In genomic region chr19:34441979-34442378, GRCm38 (mm10) we compare ENCODE assay signal across 9 mouse cellular contexts. TPM values are rescaled to one million over a fixed set of nuclear protein-coding genes. Genes with fewer than 3 reads are reported as not detected.
A peak's percentile ranks its signal among the peaks of the same experiment; 100 is the strongest.
DNase-seq lines count a peak whose midpoint lies in the region; ATAC-seq and TF ChIP-seq lines count a peak whose summit lies in the region.
"Had no signal": no experiment of that assay in that cellular context is flagged by ENCODE, and none has a peak within 500 bp of the region (broad histone marks: within the 10 kb centered on the region; RNA-seq: fewer than 3 reads in every experiment).

No protein-coding gene starts in this region.

- ATAC-seq in forebrain, postnatal 0 days: no peak
- no peak for ATAC-seq in midbrain, postnatal 0 days (ENCODE audit: low FRiP score)
- no peak for ATAC-seq in megakaryocyte-erythroid progenitor cell, adult 5-6 weeks (replicated peaks; ENCODE audit: low FRiP score, low TSS enrichment, poor library complexity, severe bottlenecking)

- no peak overlapping the region for H3K4me3 ChIP-seq in forebrain, postnatal 0 days (ENCODE audit: low read depth, low read length)
- H3K4me3 ChIP-seq in forebrain, embryonic 10.5 days: no peak overlapping the region
- H3K4me3 ChIP-seq in lung, adult 2 months (replicated peaks; ENCODE audit: extremely low read depth, low read depth, low read length): peak overlapping the region; percentile 39
- H3K4me3 ChIP-seq in midbrain, postnatal 0 days (ENCODE audit: low read depth, low read length): no peak overlapping the region

- no peak overlapping the region for H3K27ac ChIP-seq in forebrain, postnatal 0 days (ENCODE audit: low read depth, low read length)
- no peak overlapping the region for H3K27ac ChIP-seq in forebrain, embryonic 10.5 days
- no peak overlapping the region for H3K27ac ChIP-seq in midbrain, postnatal 0 days (ENCODE audit: low read depth, low read length)

- H3K9ac ChIP-seq in forebrain, postnatal 0 days: no peak overlapping the region
- no peak overlapping the region for H3K9ac ChIP-seq in midbrain, postnatal 0 days (replicated peaks; ENCODE audit: low read length, poor library complexity, severe bottlenecking)

- no peaks in the 10 kb centered on the region for H3K9me3 ChIP-seq in forebrain, postnatal 0 days (ENCODE audit: low read length)
- H3K9me3 ChIP-seq in forebrain, embryonic 10.5 days: no peaks in the 10 kb centered on the region
- H3K9me3 ChIP-seq in midbrain, postnatal 0 days (ENCODE audit: low read length): no peaks in the 10 kb centered on the region

- 75% methylated on average over 2 of the region's 2 CpGs for WGBS in forebrain, postnatal 0 days
- WGBS in forebrain, embryonic 10.5 days: 87% methylated on average over 2 of the region's 2 CpGs
- 34% methylated on average over 2 of the region's 2 CpGs for WGBS in lung, adult 2 months
- WGBS in midbrain, postnatal 0 days: 78% methylated on average over 2 of the region's 2 CpGs

- H3K36me3 ChIP-seq in forebrain, postnatal 0 days (ENCODE audit: insufficient read depth): no peaks in the 10 kb centered on the region
- H3K36me3 ChIP-seq in forebrain, embryonic 10.5 days (replicated peaks): no peaks in the 10 kb centered on the region
- no peaks in the 10 kb centered on the region for H3K36me3 ChIP-seq in midbrain, postnatal 0 days (ENCODE audit: insufficient read depth, low read length)

- H3K27me3 ChIP-seq in forebrain, postnatal 0 days (ENCODE audit: insufficient read depth, low read length): no peaks in the 10 kb centered on the region
- no peaks in the 10 kb centered on the region for H3K27me3 ChIP-seq in forebrain, embryonic 10.5 days (ENCODE audit: poor library complexity, severe bottlenecking)
- H3K27me3 ChIP-seq in midbrain, postnatal 0 days (ENCODE audit: insufficient read depth, low read length): no peaks in the 10 kb centered on the region

- TF ChIP-seq CTCF in forebrain, postnatal 0 days (IDR thresholded peaks at IDR 0.05; ENCODE audit: low read depth): no peak
- TF ChIP-seq CTCF in lung, adult 2 months (IDR thresholded peaks at IDR 0.05; ENCODE audit: insufficient read depth, low read length): no peak
- no peak for TF ChIP-seq CTCF in midbrain, postnatal 0 days (IDR thresholded peaks at IDR 0.05)

- no peak overlapping the region for H3K4me2 ChIP-seq in forebrain, postnatal 0 days (ENCODE audit: low read depth)
- H3K4me2 ChIP-seq in midbrain, postnatal 0 days (ENCODE audit: low read depth, low read length, poor library complexity, severe bottlenecking): no peak overlapping the region

- no peak for TF ChIP-seq POLR2A in lung, adult 2 months (IDR thresholded peaks at IDR 0.05; ENCODE audit: borderline replicate concordance, extremely low read depth, low read depth, low read length)

- no peaks in the 10 kb centered on the region for H3K4me1 ChIP-seq in forebrain, postnatal 0 days (ENCODE audit: insufficient read depth)
- peaks cover 5% of the 10 kb centered on the region; the same call in 1 of the 2 replicates for H3K4me1 ChIP-seq in forebrain, embryonic 10.5 days
- H3K4me1 ChIP-seq in lung, adult 2 months (ENCODE audit: control insufficient read depth, insufficient read depth, low read length): peaks cover 11% of the 10 kb centered on the region
- no peaks in the 10 kb centered on the region for H3K4me1 ChIP-seq in midbrain, postnatal 0 days (ENCODE audit: insufficient read depth, low read length)

- peak; percentile 21 for DNase-seq in forebrain, postnatal 0 days
- no peak for DNase-seq in forebrain, embryonic 10.5 days (ENCODE audit: extremely low spot score, low spot score)
- DNase-seq in urinary bladder, postnatal 25 days (ENCODE audit: low spot score): peak; percentile 28
- DNase-seq in urinary bladder, postnatal 10 days (ENCODE audit: low spot score): no peak
- peak; percentile 16 for DNase-seq in lung, adult 2 months
- DNase-seq in ovary, postnatal 14 days (ENCODE audit: low spot score): no peak
- no peak for DNase-seq in midbrain, postnatal 0 days (ENCODE audit: low spot score)
- DNase-seq: B cell, adult 2 months had no signal

RNA-seq across cellular contexts. Expression of gene Ch25h, which starts 33.0 kb away (rescaled TPM):
- total RNA-seq in forebrain, postnatal 0 days (2014; rRNA removed): 0.38 and 0.71 TPM in 2 replicates
- polyA plus RNA-seq in forebrain, postnatal 0 days (2015; fragmentation: Nextera tagmentation; extraction: Ambion mirVana): 0.62 and 0.86 TPM in 2 replicates
- polyA plus RNA-seq in forebrain, embryonic 10.5 days (2016; fragmentation: Nextera tagmentation; extraction: Ambion mirVana): 0.20 and 0.37 TPM in 2 replicates
- 22.9 and 32.8 TPM in 2 replicates for polyA plus RNA-seq in lung, adult 2 months (2012; rRNA removed)
- total RNA-seq in midbrain, postnatal 0 days (2014; rRNA removed): 0.60 and 0.61 TPM in 2 replicates
- 0.42 and 0.86 TPM in 2 replicates for polyA plus RNA-seq in midbrain, postnatal 0 days (2015; fragmentation: Nextera tagmentation; extraction: Ambion mirVana)
- not detected in 2 replicates for total RNA-seq in megakaryocyte-erythroid progenitor cell, adult 5-6 weeks (2014; fragmentation: Nextera tagmentation)
- not detected in 2 replicates for total RNA-seq in megakaryocyte-erythroid progenitor cell, adult 5-6 weeks (2017)

Comparison
In these comparisons a context has a peak if more than half of its experiments do, and no peak if none do; other contexts are left out.
1. DNase-seq: peak in forebrain, postnatal 0 days (single experiment), urinary bladder, postnatal 25 days (single experiment) and lung, adult 2 months (single experiment); none in forebrain, embryonic 10.5 days (single experiment), urinary bladder, postnatal 10 days (single experiment), ovary, postnatal 14 days (single experiment) and midbrain, postnatal 0 days (single experiment).
2. RNA of gene Ch25h, which starts 33.0 kb away (polyA plus RNA-seq): 22.9 to 32.8 TPM in lung, adult 2 months; 0.62 to 0.86 TPM in forebrain, postnatal 0 days, 0.42 to 0.86 TPM in midbrain, postnatal 0 days and 0.20 to 0.37 TPM in forebrain, embryonic 10.5 days; every median in the first group is over 10 times any median in the second.